Mouse (Mus musculus) embryo, embryonic 11 days (tissue): ENCODE data around the gene Asah2.
"Not testable (repeated sequence)": the region's sequence is repeated elsewhere in the genome, so short reads cannot be mapped to it uniquely, and the experiment has no call there.

Experiments used
- DNase-seq: peaks from one replicate; pipeline ENCODE4 v3.0.0-alpha.2; 2015

The Asah2 gene

DNA sequence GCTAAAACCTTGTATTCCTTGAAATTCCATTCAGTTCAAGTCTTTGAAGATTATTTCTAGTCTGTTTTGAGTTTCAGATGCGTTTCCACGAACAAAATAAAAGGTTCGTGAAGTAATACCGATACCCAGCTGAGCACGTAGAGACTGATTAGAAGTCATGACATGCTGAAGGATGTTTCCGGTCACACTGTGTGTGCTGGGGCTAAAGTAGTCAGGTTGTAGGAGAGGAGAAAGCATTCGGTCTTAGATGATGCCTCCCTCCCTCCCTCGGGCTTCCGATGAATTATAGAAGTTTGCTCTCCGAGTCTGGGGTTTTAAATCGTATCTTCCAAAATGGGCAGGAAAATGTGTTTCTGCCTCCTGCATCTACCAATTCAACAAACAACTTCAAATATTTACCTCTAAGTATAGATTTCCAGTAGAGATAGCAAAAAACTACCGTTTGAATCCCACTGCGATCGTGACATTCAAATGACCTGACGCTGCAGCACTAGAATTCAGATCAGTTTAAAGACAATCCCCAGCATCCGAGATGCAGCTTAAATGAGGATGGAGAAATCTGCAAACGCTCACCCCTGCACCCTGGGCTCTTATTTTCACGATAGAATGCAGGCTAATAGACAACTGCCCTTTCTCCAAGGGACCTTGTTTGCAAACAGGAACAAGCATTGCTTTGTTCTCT lies 5.6 kb downstream of the Asah2 start:
- no peak for DNase-seq

DNA sequence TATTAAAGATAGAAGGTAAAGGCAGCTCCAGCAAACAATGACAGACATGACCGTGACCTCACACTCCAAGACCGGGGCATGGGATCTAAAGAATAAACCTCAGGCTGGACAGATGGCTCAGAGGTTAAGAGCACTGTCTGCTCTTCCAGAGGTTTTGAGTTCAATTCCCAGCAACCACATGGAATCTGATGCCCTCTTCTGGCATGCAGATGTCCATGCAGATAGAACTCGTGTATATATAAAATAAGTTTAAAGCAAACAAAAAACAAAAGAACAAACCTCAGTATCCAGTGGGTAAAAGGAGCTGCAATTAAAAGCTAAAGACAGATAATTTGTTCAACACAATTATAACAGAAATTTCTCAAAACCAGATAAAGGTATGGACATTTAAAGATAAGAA lies 9.4 kb downstream of the Asah2 start:
- DNase-seq, result no peak

DNA sequence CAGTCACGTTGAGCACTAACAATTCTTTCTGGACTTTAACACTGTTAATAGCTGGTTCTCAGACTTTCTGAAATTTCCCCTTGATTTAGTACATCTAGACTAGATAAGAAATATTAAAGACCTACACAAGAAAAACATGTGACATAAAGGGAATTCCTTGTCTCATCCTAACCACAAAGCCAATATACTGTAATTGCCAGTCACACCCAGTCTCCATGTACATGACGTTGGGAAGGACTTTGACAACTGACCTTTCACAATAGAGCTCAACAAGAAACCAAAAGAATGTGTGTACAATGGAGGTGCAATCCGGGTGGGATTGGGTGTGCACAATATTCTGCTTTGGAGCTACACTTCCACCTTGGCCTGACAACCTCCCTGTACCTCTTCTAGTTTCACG lies 15.7 kb downstream of the Asah2 start:
- no peak for DNase-seq

DNA sequence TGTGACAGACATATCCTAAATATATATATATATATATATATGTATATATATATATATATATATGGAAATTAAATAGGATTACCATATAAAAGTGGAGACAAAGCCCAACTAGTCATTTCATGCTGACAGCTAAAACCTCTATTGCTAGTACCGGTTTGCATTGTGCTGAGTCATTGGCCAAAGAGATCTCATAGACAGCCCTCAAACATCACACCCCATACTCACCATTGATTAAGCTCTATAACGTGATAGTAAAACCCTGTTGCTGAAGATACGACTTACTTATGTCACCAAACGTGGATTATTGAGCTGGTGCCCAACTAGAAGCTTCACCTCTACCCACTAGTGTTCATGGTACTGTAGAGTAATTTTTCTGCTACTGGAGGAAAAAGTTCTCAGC lies 17.2 kb downstream of the Asah2 start:
- DNase-seq, result no peak

DNA sequence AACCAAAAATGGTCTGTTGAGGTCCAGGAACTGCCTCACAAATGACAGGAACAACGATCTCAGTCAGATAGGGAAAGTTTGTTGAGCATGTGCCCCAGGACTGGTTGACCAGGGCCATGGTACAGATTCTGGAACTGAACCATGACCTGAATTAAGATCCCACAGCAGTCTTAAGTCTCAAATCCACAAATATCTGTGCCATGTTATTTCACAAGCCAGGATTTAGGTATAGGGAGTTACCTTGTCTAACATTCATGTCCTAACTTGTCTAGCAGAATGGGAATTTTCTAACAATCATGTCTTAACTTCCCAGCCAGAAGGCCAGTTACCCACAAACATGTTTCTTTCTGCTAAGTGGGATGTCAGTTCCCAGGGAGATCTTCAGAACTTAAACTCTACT lies 19.4 kb downstream of the Asah2 start:
- no peak for DNase-seq

DNA sequence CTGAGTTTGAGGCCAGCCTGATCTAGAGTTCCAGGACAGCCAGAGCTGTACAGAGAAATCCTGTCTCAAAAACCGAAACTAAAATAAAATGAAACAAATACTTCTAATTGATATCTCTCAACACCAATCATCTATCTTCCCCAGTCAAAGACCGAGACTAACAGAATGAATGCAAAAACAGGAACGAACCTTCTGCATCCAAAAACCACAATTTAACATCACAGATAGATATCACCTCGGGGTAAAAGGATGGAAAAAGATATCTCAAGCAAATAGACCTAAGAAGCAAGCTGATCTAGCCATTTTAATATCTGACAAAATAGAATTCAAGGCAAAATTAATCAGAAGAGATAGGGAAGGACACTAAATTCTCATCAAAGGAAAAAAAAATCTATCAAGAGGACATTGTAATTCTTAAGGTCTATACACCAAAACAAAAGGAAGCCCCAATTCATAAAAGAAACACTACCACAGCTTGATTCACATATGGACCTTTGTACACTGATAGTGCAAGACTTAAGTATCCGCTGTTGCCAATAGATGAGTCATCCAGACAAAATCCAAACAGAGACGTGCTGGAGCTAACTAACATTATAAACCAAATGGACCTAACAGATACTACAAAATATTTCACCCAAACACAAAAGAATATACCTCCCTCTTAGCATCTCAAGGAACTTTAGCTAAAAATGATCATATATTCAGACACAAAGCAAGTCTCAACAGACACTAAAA lies 20.1 kb downstream of the Asah2 start:
- no peak for DNase-seq

DNA sequence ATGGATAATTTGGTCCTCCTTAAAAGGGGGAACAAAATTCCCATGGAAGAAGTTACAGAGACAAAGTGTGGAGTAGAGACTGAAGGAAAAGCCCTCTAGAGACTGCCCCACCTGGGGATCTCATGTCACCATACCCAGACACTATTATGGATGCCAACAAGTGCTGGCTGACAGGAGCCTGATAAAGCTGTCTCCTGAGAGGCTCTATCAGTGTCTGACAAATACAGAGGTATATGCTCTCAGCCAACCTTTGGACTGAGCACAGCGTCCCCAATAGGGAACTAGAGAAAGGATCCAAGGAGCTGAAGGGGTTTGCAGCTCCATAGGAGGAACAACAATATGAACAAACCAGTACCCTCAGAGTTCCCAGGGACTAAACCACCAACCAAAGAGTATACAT lies 23.2 kb downstream of the Asah2 start:
- DNase-seq, result not testable (repeated sequence)

DNA sequence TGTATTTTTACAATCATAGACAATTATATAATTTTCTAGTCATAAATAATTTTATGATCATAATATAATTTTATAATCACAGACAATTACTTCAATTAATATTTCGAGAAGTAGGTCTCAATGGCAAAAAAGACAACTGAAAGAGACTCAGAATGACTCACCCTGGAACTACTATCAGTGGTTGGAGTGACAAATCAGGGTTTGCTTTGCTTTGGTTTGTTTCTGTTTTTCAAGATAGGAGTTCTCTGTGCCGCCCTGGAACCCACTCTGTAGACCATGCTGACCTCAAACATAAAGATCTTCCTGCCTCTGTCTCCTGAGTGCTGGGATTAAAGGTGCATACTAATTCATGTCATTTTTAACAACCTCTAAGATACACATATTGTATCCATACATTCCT lies 37.7 kb downstream of the Asah2 start:
- DNase-seq, result no peak

DNA sequence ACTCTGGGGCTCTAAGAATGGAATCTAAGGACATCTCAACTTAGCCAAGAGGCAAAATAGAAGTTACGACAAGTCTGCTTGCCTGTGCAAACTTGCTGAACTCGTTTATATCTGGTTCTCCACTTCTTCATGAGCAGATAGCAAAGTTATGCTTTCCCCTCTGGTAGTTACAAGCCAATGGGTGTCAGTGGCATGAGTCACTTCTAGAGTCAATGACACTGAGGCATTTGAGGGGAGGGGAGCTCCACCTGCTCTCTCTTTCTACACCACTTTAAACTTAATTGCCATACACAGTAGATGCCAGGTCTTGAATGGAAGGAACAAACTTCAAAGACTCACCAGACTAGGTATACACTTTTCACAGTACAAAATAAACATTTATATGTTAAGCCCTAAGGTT lies 38.4 kb downstream of the Asah2 start:
- DNase-seq, result no peak

DNA sequence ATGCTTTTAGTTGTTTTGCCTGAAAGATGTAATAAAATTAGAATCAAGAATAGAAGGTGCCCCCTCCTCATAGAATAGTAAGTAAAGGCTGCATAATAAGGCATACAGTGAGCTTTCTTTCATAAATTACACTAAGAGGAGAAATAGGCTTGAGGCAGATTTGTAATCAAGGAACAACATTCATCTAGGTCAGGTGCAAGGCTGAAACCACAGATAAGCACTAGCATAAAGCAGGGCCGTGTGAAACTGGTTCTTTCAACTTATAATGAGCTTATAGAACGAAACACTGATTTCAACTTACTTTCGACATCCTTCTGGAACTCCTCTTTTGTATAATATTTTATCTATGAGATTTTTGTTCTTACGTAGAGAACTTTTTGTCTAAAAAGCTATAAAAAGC lies 40.3 kb downstream of the Asah2 start:
- DNase-seq, result no peak

DNA sequence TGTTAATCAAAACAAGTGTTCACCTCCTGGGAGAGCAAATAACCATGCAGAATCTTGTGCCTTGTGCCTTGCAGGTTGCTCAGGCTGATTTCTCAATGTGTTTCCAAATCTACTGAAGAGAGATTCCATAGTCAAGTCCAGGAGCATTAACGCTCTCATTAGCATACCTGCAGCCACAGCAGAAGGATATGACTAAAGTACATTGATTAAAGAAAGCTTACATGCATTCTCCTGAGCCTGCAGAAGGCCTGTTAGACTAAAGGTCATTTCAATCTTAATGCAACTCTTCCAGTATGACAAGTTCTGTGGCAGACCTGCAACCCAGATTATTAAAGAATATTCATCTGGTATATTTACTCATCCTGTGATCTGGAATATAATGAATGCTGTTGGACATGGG lies 46.7 kb downstream of the Asah2 start:
- DNase-seq, result no peak

DNA sequence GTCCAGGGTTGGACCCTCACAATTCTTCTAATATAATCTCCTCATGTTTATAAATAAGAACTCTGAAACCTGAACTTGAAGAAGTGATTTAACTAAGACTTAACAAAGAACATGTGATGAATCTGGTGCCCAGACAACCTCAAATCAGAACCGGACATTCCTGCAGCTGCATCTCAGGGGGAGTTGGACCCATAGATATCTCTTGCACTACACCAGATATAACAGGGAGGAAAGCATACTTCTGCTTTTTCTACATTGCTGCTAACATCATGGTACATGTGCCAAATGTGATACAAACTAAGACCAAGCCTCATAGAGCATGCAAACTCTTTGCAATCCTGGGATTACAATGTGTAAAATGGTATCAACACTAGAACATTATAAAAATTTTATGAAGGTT lies 51.8 kb downstream of the Asah2 start:
- no peak for DNase-seq

DNA sequence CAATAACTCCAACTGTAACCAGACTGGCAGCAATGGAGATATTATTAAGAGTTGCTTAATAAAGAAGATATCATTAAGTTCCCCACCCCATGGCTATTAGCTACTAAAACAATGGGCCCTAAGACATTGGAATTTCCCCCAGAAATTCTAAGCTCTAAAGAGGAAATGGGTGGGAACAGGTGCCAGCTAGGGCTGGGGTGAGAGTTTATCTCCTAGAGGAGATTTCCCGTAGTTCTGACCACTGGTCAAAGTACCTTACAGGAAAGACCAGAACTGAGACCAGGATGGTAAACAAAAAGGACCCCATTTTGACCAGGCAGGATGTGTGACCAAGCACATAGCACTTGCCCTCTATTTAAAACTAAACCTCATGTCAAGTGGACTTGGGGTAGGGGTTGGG lies 52.3 kb downstream of the Asah2 start:
- DNase-seq, result no peak

DNA sequence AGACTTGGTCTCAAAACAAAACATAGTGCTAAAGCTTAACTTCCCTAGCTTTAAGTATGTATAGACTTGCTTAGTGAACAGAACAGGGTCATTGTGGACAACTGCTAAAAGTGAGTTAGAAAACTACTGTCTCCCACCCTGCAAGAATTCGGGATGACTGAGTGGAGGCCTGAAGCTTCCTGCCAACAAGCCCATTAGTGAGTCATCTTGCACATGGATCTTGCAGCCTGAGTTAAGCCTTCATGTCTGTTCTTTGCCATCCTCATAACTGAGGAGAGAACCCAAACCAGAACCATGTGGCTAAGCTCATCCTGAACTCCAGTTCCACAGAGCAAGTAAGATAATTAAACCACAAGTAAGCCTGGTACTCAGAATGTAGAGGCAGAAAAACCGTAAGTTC lies 56.8 kb downstream of the Asah2 start:
- no peak for DNase-seq

DNA sequence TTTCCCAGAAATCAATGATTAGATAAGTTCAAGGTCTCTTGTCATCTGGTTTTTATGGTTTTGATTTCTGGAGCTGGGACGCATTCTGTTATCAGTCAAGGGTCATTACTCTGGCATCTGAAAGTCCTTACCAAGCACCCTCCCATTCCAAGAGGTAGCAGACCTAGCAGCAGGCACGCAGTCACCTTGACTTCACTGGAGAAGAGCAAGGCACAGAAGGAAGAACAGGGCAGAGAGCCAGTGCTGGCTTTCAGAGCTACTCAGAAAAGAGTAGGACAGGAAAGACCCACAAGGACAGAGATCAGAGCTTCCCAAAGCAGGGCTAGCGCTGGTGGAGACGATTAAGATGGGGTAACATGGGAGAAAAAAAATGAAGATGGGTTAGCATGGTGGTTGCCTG lies 75.1 kb downstream of the Asah2 start:
- no peak for DNase-seq

DNA sequence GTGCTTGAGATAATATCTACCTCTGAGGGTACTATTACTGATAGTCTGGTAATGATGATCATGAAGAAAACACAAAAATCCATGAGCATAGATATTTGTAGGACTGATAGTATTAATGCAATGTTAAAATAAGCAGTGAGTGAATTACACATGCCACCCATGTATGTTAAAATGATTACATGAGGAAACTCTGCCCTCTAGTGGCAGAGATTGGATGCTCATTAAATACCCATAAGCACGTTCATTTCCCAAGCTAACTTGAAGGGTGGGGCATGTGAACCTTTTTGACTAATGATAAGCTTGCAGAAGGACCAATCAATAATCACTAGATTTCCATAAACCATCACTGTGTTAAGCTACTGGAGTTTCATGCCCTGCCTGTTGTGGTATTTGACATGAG lies 77.6 kb downstream of the Asah2 start:
- peak; percentile 78 for DNase-seq

DNA sequence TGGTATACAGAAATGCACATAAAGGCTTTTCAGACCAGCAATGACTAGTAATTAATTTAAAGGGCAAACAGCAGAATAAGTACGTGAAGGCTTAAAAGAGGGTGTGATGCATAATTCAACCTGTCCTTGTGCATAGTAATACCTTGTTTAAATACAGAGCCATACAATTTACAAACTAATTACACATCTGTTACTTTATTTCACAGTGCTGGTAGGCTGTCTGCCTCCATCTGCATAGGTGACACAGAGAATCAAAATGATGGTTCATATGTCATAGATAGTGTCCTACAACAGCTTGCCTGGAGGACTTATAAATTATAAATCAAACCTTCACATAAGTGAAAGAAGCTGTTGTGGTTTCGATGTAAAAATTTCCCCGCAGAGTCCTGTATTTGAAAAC lies 82.6 kb downstream of the Asah2 start:
- no peak for DNase-seq

DNA sequence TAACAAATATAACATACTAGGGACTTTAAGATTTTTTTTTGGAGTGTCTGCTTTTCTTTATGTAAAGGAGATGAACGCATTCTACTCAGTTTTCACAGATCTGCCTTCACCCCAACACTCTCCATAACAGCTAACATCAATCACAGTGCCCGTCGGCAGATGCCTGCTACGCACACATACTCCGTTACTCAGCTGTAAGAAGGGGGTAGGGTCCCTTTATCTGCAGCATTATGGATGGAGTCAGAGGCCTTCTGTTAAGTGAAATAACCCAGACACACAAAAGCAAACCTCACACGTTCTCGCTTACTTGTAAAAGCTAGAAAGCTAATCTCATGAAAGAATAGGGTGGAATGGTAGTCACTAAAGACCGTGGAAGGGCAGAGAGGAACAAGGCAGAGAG lies 88.3 kb downstream of the Asah2 start:
- DNase-seq, result peak; percentile 36

DNA sequence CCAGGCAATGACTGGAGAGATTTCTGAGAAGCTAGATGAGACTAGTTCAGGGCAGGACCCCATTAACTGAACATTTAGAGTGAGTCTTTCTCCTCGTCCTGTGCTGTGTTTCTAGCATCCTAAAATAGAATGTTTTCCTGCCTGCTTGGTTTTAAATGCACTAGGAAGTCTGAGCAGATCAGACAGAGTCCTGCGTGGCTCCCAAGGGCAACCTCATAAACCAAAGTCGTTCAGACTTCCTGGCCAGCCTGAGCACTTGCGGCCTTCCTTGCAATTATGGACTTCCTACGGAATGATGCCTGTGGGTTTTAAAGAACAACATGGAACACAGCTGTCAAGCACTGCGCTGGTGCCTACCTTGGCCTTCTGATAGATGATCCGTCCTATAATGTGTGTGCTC lies 89.4 kb downstream of the Asah2 start:
- DNase-seq, result peak; percentile 20

DNA sequence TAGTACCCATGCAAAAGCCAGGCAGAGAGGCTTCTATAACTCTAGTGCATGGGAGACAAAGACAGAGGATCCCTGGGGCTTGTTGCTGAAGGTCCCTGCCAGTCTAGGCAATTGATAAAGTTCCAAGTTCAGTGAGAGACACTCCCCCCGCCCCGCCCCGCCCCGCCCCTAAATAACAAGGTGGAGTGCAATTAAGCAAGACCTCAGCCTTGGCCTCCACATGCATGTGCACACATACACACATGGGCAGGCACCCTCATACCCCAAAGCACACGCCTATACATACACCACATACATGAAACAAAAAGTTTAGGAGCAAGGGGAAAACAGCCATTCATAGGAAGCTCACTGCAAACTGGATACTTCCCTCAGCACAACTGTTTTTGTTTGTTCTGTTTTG lies 90.0 kb downstream of the Asah2 start:
- no peak for DNase-seq

DNA sequence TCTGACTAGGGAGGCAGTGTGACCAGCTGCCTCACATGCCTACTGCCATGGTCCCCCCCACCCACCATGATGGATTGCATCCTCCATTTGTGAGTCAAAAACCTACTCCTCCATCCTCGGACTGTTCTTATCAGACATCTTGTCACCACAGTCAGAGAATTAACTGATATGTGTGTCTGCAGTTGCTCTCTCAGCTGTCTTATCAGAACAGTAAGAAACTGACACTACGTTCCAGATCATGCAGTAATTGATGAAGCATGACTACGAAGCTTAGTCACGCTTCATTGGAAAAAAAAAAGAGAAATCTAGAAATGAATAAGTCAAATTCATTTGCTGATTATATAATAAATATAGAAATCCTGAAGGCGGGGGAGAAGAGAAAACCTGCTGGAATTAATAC lies 105.4 kb downstream of the Asah2 start:
- no peak for DNase-seq

DNA sequence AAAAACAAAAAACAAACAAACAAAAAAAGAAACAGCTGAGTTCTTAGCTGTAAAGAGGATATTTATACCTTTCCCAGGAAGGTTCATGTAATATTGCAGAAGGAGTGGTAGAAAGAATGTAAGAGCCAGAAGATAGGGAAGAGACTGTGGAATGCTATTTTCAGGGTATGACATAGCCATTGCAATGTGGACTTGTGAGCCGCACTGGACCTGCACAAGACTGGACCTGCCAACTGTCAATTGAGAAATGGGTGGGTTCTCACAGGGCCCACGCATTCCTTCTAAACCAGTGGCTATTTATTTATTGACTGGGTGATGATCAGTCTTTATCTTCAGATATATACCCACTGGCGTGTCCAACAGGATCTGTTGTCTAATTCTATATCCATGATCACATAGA lies 111.1 kb downstream of the Asah2 start:
- DNase-seq, result no peak

DNA sequence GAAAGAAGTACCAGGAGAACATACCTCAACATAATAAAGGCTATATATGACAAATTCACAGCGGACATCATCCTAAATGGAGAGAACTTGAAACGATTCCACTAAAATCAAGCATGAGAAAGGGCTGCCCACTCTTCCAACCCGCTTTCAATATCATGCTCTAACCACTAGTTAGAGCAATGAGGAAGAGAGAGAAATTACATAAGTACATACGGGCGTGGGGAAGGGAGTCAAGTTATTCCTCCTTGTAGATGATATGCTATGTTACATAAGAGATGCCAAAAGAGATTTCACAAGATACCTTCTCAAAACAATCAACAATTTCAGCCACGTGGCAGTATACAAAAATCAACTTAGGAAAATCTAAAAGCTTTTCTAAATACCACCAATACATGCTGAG lies 117.0 kb downstream of the Asah2 start:
- DNase-seq, result no peak

DNA sequence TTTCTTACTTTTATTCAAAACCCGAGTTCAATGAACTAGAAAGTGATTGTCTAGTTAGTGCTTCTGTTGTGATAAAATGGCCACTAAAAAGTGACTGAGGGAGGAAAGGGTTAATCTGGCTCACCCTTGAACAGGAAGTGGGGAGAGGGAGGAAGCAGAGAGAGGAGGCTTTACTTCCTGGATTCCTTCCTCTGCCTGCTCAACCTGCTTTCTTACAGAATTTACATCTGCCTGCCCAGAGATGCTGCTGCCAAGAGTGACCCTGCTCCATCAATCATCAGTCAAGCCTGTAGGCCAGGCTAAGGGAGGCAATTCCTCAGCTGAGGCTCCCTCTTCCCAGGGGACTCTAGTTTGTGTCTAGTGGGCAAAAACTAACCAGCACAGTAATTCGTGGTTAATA lies 132.1 kb downstream of the Asah2 start:
- peak; percentile 18 for DNase-seq

DNA sequence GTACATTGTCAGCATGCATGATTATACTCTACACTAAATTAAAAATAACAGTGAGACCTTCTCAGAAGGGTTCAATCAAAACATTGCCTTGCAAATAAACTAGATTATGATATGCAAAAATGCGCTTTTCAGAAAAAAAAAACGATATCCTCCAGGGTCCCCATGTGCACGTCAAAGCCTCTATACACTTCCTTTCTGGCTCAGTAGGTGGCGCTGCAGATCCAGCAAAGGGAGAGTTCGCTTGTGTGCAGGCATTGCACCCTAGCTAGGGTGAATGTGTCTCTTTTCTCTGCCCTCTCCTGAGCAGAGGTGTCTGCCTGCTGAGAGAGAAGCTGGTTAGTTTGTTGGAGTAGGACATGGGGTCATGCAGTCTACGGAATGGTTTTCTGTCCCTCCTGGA lies 136.0 kb downstream of the Asah2 start:
- peak; percentile 82 for DNase-seq
